Mouse (Mus musculus) naive thymus-derived CD4-positive, alpha-beta T cell, adult 5 months (primary cell): ENCODE results near the gene H2-M3. TPM values are rescaled to one million over a fixed set of nuclear protein-coding genes. Genes with fewer than 3 reads are reported as not detected.

Experiments used
- polyA plus RNA-seq: library from polyadenylated mRNA; unstranded; fragments of 100-300 nt; shearing (Covaris generic); gene quantifications from one replicate; pipeline ENCODE4 v1.2.1, GENCODE M21; 2017

The H2-M3 gene
- 73.9 TPM for polyA plus RNA-seq

DNA sequence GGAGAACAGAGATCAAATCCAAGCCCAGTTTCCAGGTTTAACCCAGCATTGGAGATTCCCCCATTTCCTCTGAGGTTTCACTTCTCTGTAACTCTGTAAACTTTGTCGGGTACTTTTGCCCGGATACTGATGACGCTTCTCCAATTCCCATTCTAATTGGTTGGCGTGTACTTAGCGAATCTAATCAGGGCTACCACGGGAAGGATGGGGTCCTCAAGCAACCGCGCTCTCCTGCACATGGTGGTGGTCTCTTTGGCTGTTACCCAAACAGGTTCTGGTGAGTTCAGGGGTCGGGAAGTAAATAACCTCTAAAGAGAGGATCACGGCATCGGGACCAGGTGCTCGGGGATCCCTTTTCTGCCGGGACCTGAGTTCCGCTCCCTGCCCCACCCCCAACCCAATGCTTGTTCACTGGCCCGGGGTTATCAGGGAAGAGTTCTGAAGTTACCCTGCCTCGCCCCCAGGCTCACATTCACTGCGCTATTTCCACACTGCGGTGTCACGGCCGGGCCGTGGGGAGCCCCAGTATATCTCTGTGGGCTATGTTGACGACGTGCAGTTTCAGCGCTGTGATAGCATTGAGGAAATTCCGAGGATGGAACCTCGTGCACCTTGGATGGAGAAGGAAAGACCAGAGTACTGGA lies at the start of gene H2-M3:
H2-M3 (plus strand) TSS at position 163 of the 644 bp plus-strand sequence.

DNA sequence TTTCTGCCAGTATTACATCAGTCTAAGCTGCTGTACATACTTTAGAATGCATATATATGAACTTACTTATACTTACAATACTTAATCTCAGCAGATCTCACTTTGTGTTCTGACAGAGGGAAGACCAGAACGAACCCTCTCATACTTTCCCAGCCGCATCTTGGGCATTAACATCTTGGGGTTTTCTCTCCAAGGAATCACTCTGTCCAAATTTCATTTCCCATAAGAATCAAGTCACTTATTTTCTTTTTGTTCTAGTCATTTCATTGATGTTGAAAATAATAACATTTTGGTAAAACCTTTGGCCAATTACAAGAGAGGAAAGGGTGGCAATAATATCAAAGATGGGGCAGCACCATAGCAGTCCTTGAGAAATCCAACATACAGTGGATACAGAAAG lies 32.8 kb upstream of the H2-M3 start, which contains the start of gene Olfr97:
Olfr97 (minus strand) TSS at position 101 of the 400 bp plus-strand sequence.

DNA sequence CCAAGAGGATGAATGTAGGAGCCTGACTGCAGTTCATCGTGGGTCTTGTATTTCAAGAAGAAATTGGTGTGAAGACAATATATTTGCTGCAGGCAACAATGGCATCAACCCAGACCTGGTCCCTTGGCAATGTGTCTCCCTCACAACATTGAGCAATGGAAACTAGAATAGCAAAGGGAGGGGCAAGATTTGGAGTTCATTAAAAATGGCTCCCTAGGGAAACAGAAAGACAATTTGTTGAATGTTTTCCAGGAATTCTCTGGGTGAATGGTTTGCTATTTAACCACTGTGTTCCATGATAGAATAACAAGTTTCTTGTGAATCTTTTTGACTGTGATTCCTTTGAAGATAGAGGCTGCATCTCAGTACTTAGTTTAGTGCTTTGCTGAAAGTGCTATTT lies 6.4 kb upstream of the H2-M3 start, which contains the start of gene Olfr98:
Olfr98 (minus strand) TSS at position 124 of the 400 bp plus-strand sequence.

DNA sequence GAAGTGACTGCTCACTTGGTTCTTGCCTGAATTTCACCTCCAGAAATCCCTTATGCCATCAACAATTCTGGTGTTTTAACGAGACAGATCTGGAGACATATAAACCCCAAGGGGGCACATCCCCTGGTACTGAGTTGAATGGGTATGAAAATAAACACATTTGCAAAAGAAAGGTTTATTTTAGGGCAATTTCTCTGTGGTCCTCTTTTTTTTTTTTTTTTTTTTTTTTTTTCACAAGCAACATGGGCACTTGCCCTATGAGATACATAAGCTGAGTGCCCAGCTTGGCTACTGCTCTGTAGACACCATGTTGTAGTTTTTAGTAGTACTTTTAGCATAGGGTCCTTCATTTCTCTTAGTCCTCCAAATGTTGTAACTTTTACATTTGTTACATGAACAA lies 13.3 kb downstream of the H2-M3 start, which contains the start of gene Olfr99:
Olfr99 (minus strand) TSS at position 101 of the 400 bp plus-strand sequence.

DNA sequence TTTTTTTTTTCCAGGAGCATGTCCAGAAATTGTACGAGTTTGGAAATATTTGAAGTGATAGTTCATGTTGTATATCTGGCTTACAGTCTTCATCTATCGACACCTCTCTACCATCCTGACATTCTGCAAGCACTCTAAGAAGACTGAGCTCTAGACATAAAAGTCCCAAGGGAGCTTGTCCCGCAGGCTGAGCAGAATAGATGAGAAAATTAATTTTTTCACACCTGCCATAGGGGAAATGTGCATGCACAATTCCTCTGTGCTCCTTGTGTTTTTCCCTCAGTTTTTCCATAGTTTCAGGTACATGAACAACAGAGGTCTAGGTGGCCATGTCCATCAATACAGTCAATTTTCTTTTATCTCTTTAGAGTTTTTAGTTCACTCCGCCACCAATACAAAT lies 34.2 kb downstream of the H2-M3 start, which contains the start of gene Olfr101:
Olfr101 (minus strand) TSS at position 101 of the 400 bp plus-strand sequence.

DNA sequence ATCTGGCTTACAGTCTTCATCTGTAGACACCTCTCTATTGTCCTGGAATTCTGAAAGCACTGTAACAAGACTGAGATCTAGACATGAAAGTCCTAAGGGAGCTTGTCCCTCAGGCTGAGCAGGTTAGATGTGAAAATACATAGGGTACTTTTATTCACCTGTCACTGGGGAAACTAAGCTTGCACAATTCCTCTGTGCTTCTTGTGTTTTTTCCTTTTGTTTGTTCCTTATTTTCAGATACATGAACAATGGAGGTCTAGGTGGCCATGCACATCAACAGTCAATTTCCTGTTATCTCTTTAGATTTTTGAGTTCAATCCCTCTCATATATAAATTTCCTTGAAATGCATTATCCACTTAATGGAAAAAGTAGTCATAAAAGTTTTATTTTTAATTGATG lies 46.9 kb downstream of the H2-M3 start, which contains the start of gene Olfr102:
Olfr102 (minus strand) TSS at position 101 of the 400 bp plus-strand sequence.

Other genes with a start within 250 kb of the H2-M3 start
- gene Mog, start 246.8 kb upstream of the H2-M3 start, polyA plus RNA-seq, result not detected
- gene Gabbr1, start 224.3 kb upstream of the H2-M3 start, polyA plus RNA-seq, result 15.7 TPM
- 0.16 TPM for gene Olfr90, start 181.7 kb upstream of the H2-M3 start, polyA plus RNA-seq
- gene Olfr91, start 171.9 kb upstream of the H2-M3 start, polyA plus RNA-seq, result not detected
- not detected for gene Olfr92, start 150.1 kb upstream of the H2-M3 start, polyA plus RNA-seq
- not detected for gene Olfr93, start 108.7 kb upstream of the H2-M3 start, polyA plus RNA-seq
- not detected for gene Ubd, start 76.3 kb upstream of the H2-M3 start, polyA plus RNA-seq
- not detected for gene Olfr94, start 69.2 kb upstream of the H2-M3 start, polyA plus RNA-seq
- gene Olfr95, start 57.1 kb upstream of the H2-M3 start, polyA plus RNA-seq, result not detected
- gene Olfr96, start 50.1 kb upstream of the H2-M3 start, polyA plus RNA-seq, result not detected
- gene Olfr97, start 32.9 kb upstream of the H2-M3 start, polyA plus RNA-seq, result not detected
- not detected for gene Olfr98, start 6.5 kb upstream of the H2-M3 start, polyA plus RNA-seq
- gene Olfr99, start 13.2 kb downstream of the H2-M3 start, polyA plus RNA-seq, result 1.3 TPM
- gene Olfr101, start 34.1 kb downstream of the H2-M3 start, polyA plus RNA-seq, result not detected
- gene Olfr102, start 46.8 kb downstream of the H2-M3 start, polyA plus RNA-seq, result 0.29 TPM
- not detected for gene Olfr103, start 69.5 kb downstream of the H2-M3 start, polyA plus RNA-seq
- not detected for gene Olfr104-ps, start 89.4 kb downstream of the H2-M3 start, polyA plus RNA-seq
- gene Olfr105-ps, start 108.8 kb downstream of the H2-M3 start, polyA plus RNA-seq, result not detected
- not detected for gene Olfr106-ps, start 120.2 kb downstream of the H2-M3 start, polyA plus RNA-seq
- gene Olfr107, start 129.0 kb downstream of the H2-M3 start, polyA plus RNA-seq, result 0.12 TPM
- gene Olfr108, start 175.3 kb downstream of the H2-M3 start, polyA plus RNA-seq, result not detected
- gene Olfr109, start 188.7 kb downstream of the H2-M3 start, polyA plus RNA-seq, result not detected
- gene H2-M2, start 213.3 kb downstream of the H2-M3 start, polyA plus RNA-seq, result not detected
- gene Olfr110, start 222.2 kb downstream of the H2-M3 start, polyA plus RNA-seq, result not detected
- gene Olfr111, start 237.8 kb downstream of the H2-M3 start, polyA plus RNA-seq, result not detected